Mouse (Mus musculus): Measurements from ENCODE around the gene Gal.
A peak's percentile ranks its signal among the peaks of the same experiment; 100 is the strongest.

Gal gene

GRCm38 (mm10) chr19:3414268-3414733, at the start of gene Gal:
TSS of gene Gal (minus strand) at chr19:3414544.
- no peak for DNase-seq (ENCODE audit: low spot score)

GRCm38 (mm10) chr19:3459986-3460385, 45.6 kb upstream of the Gal start:
- no peak for DNase-seq (ENCODE audit: low spot score)

GRCm38 (mm10) chr19:3458331-3459099, 44.2 kb upstream of the Gal start:
- no peak for DNase-seq (ENCODE audit: low spot score)

GRCm38 (mm10) chr19:3457700-3458099, 43.4 kb upstream of the Gal start:
- DNase-seq (ENCODE audit: low spot score): no peak

- no peak for DNase-seq (ENCODE audit: low spot score)
Observed at GRCm38 (mm10) chr19:3451649-3452048, 37.3 kb upstream of the Gal start.

GRCm38 (mm10) chr19:3451170-3451569, 36.8 kb upstream of the Gal start:
- DNase-seq (ENCODE audit: low spot score): peak; percentile 92

- no peak for DNase-seq (ENCODE audit: low spot score)
Observed at GRCm38 (mm10) chr19:3450714-3451113, 36.4 kb upstream of the Gal start.

GRCm38 (mm10) chr19:3449248-3449647, 34.9 kb upstream of the Gal start:
- no peak for DNase-seq (ENCODE audit: low spot score)

GRCm38 (mm10) chr19:3447348-3447747, 33.0 kb upstream of the Gal start:
- DNase-seq (ENCODE audit: low spot score): no peak

- no peak for DNase-seq (ENCODE audit: low spot score)
Observed at GRCm38 (mm10) chr19:3441092-3441491, 26.7 kb upstream of the Gal start.

GRCm38 (mm10) chr19:3440667-3441066, 26.3 kb upstream of the Gal start:
- no peak for DNase-seq (ENCODE audit: low spot score)

GRCm38 (mm10) chr19:3437980-3438379, 23.6 kb upstream of the Gal start:
- DNase-seq (ENCODE audit: low spot score): no peak

- peak; percentile 26 for DNase-seq (ENCODE audit: low spot score)
Observed at GRCm38 (mm10) chr19:3436840-3437239, 22.5 kb upstream of the Gal start.

- no peak for DNase-seq (ENCODE audit: low spot score)
Observed at GRCm38 (mm10) chr19:3435824-3436223, 21.5 kb upstream of the Gal start.

- no peak for DNase-seq (ENCODE audit: low spot score)
Observed at GRCm38 (mm10) chr19:3434641-3435040, 20.3 kb upstream of the Gal start.

GRCm38 (mm10) chr19:3434124-3434523, 19.8 kb upstream of the Gal start:
- DNase-seq (ENCODE audit: low spot score): no peak

- no peak for DNase-seq (ENCODE audit: low spot score)
Observed at GRCm38 (mm10) chr19:3431969-3432368, 17.6 kb upstream of the Gal start.

- no peak for DNase-seq (ENCODE audit: low spot score)
Observed at GRCm38 (mm10) chr19:3431066-3431465, 16.7 kb upstream of the Gal start.

- DNase-seq (ENCODE audit: low spot score): no peak
Observed at GRCm38 (mm10) chr19:3429156-3429816, 14.9 kb upstream of the Gal start.

- no peak for DNase-seq (ENCODE audit: low spot score)
Observed at GRCm38 (mm10) chr19:3428057-3428830, 13.9 kb upstream of the Gal start.

- no peak for DNase-seq (ENCODE audit: low spot score)
Observed at GRCm38 (mm10) chr19:3424214-3424613, 9.9 kb upstream of the Gal start.

- no peak for DNase-seq (ENCODE audit: low spot score)
Observed at GRCm38 (mm10) chr19:3422981-3423380, 8.6 kb upstream of the Gal start.

- no peak for DNase-seq (ENCODE audit: low spot score)
Observed at GRCm38 (mm10) chr19:3422488-3422887, 8.1 kb upstream of the Gal start.
